Comparison of ENCODE assay signal across 8 mouse cellular contexts in the genomic region with DNA sequence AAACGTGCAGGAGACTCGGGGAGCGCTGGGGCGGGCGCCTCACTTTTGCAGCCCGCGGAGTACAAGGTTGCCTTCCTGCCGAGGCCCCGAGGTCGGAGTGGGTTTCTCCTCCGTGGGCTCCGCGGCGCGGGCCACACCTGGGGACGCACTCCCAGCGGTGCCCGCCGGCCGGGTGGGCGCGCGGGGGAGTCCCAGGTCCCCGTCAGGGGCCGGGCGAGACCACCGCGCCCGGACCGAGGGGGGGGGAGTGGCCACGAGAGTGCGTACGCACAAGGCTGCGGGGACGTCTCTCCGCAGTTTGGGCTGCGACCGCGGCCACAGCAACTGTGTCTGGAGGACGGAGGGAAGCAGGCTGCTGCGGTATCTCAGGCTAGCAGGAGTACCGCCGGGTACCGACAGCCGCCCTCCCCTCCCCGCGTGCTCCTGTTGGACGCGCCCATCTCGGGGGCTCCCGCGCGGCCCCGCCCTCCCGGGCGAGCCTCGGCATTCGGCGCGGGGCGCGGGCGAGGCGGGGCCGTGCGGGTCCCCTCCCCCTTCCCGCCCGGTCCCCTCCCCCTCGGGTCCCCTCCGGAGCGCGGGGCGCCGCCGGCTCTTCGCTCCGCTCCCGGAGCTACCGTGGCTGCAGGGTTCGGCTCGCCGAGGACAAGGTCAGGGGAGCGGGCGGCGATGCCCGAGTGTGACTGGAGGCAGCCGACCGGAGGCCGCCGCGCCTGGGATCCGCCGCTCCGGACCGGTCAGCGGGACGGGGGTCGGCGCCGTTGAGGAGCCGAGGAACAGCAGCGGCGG. TPM values are rescaled to one million over a fixed set of nuclear protein-coding genes. Genes with fewer than 3 reads are reported as not detected.
DNase-seq lines count a peak whose midpoint lies in the region; ATAC-seq and TF ChIP-seq lines count a peak whose summit lies in the region.

Gene Atrnl1, plus strand, starts transcription at position 559 of the 786 bp plus-strand sequence.

- intact Hi-C loops in heart, postnatal 36 days (cut with DNase I): loop anchor here (5.0 to 10.0 kb wide), 2 partner anchors 206 to 248 kb away; partner anchors contain the start of gene Fam160b1

- ATAC-seq in forebrain, embryonic 16.5 days: peak; percentile 91
- ATAC-seq in lung, embryonic 16.5 days (ENCODE audit: low read depth): peak; percentile 93

- H3K4me3 ChIP-seq in MEL (ENCODE audit: control insufficient read depth in 1 of 2, insufficient read depth in 1 of 2, low read depth in 2 of 2, low read length in 2 of 2): peak within 1 kb of the TSS; percentile 78 to 83
- peak within 1 kb of the TSS; percentile 78 for H3K4me3 ChIP-seq in forebrain, embryonic 16.5 days (replicated peaks; ENCODE audit: low read length)
- peak within 1 kb of the TSS; percentile 97 for H3K4me3 ChIP-seq in lung, embryonic 16.5 days (ENCODE audit: low read length)
- H3K4me3 ChIP-seq in thymus, adult 2 months (ENCODE audit: control insufficient read depth, insufficient read depth, low read length): peak within 1 kb of the TSS; percentile 51

- TF ChIP-seq EP300 in MEL (IDR thresholded peaks at IDR 0.05; ENCODE audit: low read depth in 1 of 2, low read length in 2 of 2): peak in 1 of 2 experiments; percentile 31; a peak in 1 of 4 replicates

- peak; percentile 89 to 91 for TF ChIP-seq POLR2A in MEL (IDR thresholded peaks at IDR 0.05; ENCODE audit: control insufficient read depth in 1 of 2, insufficient read depth in 1 of 2, low read depth in 1 of 2, low read length in 2 of 2, poor library complexity in 1 of 2)
- TF ChIP-seq POLR2A in thymus, adult 2 months (IDR thresholded peaks at IDR 0.05; ENCODE audit: control insufficient read depth, extremely low read depth, insufficient read depth, low read length, poor library complexity): peak; percentile 70

- no peaks in the 10 kb centered on the region for H3K27me3 ChIP-seq in MEL (ENCODE audit: control insufficient read depth in 1 of 2, insufficient read depth in 2 of 2, low read length in 2 of 2)
- no peaks in the 10 kb centered on the region for H3K27me3 ChIP-seq in forebrain, embryonic 16.5 days (replicated peaks; ENCODE audit: control insufficient read depth, insufficient read depth, low read length)
- no peaks in the 10 kb centered on the region for H3K27me3 ChIP-seq in lung, embryonic 16.5 days (ENCODE audit: control insufficient read depth, insufficient read depth, low read depth, low read length)
- H3K27me3 ChIP-seq in thymus, adult 2 months (ENCODE audit: control insufficient read depth, insufficient read depth, low read length): no peaks in the 10 kb centered on the region

- no peak for TF ChIP-seq RAD21 in MEL (IDR thresholded peaks at IDR 0.05; ENCODE audit: low read depth, low read length)

- peaks cover 5 to 16% of the 10 kb centered on the region in 2 experiments for H3K4me1 ChIP-seq in MEL (ENCODE audit: control insufficient read depth in 1 of 2, insufficient read depth in 2 of 2, low read length in 2 of 2)
- H3K4me1 ChIP-seq in forebrain, embryonic 16.5 days (replicated peaks; ENCODE audit: control insufficient read depth, insufficient read depth, low read length): peaks cover 23% of the 10 kb centered on the region
- H3K4me1 ChIP-seq in lung, embryonic 16.5 days (replicated peaks; ENCODE audit: control insufficient read depth, insufficient read depth, low read length): peaks cover 22% of the 10 kb centered on the region
- H3K4me1 ChIP-seq in thymus, adult 2 months (replicated peaks; ENCODE audit: control insufficient read depth, insufficient read depth, low read length): peaks cover 5% of the 10 kb centered on the region

- H3K4me2 ChIP-seq in forebrain, embryonic 16.5 days (ENCODE audit: low read length): peak within 1 kb of the TSS; percentile 97
- peak within 1 kb of the TSS; percentile 93 for H3K4me2 ChIP-seq in lung, embryonic 16.5 days (ENCODE audit: low read depth, low read length)

- H3K27ac ChIP-seq in MEL (ENCODE audit: control insufficient read depth, low read depth, low read length): peak within 1 kb of the TSS; percentile 78
- H3K27ac ChIP-seq in forebrain, embryonic 16.5 days (ENCODE audit: low read length): peak within 1 kb of the TSS; percentile 98
- H3K27ac ChIP-seq in lung, embryonic 16.5 days (ENCODE audit: low read length): peak within 1 kb of the TSS; percentile 97
- H3K27ac ChIP-seq in thymus, adult 2 months (ENCODE audit: control insufficient read depth, insufficient read depth, low read length): peak within 1 kb of the TSS; percentile 13

- whole genome bisulfite sequencing in forebrain, embryonic 16.5 days: under 1% methylated on average over 53 of the region's 103 CpGs
- 0% methylated on average over 58 of the region's 103 CpGs for WGBS in lung, embryonic 16.5 days
- WGBS in thymus, adult 2 months: 1% methylated on average over 92 of the region's 103 CpGs

- DNase-seq in MEL (ENCODE audit: low read depth, low spot score): peak; percentile 93
- peak; percentile 29 to 67 for DNase-seq in cerebellum, adult 18-20 months
- DNase-seq in heart, postnatal 36 days: peak; percentile 85 to 93
- peak; percentile 80 for DNase-seq in layer of hippocampus, adult 9-11 months
- DNase-seq in ovary, adult 18-20 months (ENCODE audit: low spot score): peak; percentile 83
- DNase-seq in thymus, adult 2 months: peak; percentile 86

- peaks cover 11% of the 10 kb centered on the region for H3K79me2 ChIP-seq in MEL (ENCODE audit: control insufficient read depth, insufficient read depth, low read length, poor library complexity)

- peaks cover 0 to 7% of the 10 kb centered on the region in 2 experiments; a peak in 2 of 4 replicates for H3K36me3 ChIP-seq in MEL (ENCODE audit: control insufficient read depth in 1 of 2, insufficient read depth in 2 of 2, low read length in 2 of 2)
- no peaks in the 10 kb centered on the region for H3K36me3 ChIP-seq in forebrain, embryonic 16.5 days (ENCODE audit: control insufficient read depth, insufficient read depth)
- H3K36me3 ChIP-seq in lung, embryonic 16.5 days (ENCODE audit: control insufficient read depth, insufficient read depth, low read length): no peaks in the 10 kb centered on the region
- H3K36me3 ChIP-seq in thymus, adult 2 months (ENCODE audit: control insufficient read depth, insufficient read depth, low read length): no peaks in the 10 kb centered on the region

- H3K9ac ChIP-seq in MEL (ENCODE audit: control insufficient read depth, low read depth, low read length, poor library complexity, severe bottlenecking): peak within 1 kb of the TSS; percentile 87
- H3K9ac ChIP-seq in forebrain, embryonic 16.5 days (replicated peaks; ENCODE audit: low read depth, low read length): peak within 1 kb of the TSS; percentile 90
- H3K9ac ChIP-seq in lung, embryonic 16.5 days (ENCODE audit: low read length): peak within 1 kb of the TSS; percentile 94

- no peaks in the 10 kb centered on the region for H3K9me3 ChIP-seq in MEL (replicated peaks; ENCODE audit: insufficient read depth, low read length)
- no peaks in the 10 kb centered on the region for H3K9me3 ChIP-seq in forebrain, embryonic 16.5 days (ENCODE audit: control insufficient read depth, low read length)
- H3K9me3 ChIP-seq in lung, embryonic 16.5 days (ENCODE audit: control insufficient read depth, low read length): no peaks in the 10 kb centered on the region

- TF ChIP-seq CTCF in MEL (IDR thresholded peaks at IDR 0.05 in 2 of 3, conservative IDR thresholded peaks at IDR 0.05 in 1 of 3; ENCODE audit: control insufficient read depth in 1 of 3, insufficient read depth in 1 of 3, low read depth in 2 of 3, low read length in 3 of 3, poor library complexity in 1 of 3, severe bottlenecking in 1 of 3): no peak
- TF ChIP-seq CTCF in thymus, adult 2 months (IDR thresholded peaks at IDR 0.05; ENCODE audit: borderline replicate concordance, control insufficient read depth, extremely low read depth, insufficient read depth, low read length, poor library complexity): 0 out of 2 replicates have a peak, but pooled peaks have one; percentile 30

TF ChIP-seq in MEL, 35 proteins besides CTCF, POLR2A, EP300 and RAD21 (continues in another document):
- no peak for TF ChIP-seq JUND (IDR thresholded peaks at IDR 0.05; ENCODE audit: low read depth, low read length)
- peak; percentile 91 for TF ChIP-seq MAZ (IDR thresholded peaks at IDR 0.05; ENCODE audit: low read depth, low read length)
- TF ChIP-seq POLR2AphosphoS5 (IDR thresholded peaks at IDR 0.05; ENCODE audit: borderline replicate concordance, low read depth, low read length): no peak; the same call in 1 of the 2 replicates
- TF ChIP-seq ELF1 (IDR thresholded peaks at IDR 0.05; ENCODE audit: low read depth, low read length): 0 out of 2 replicates have a peak, but pooled peaks have one; percentile 31
- no peak for TF ChIP-seq NRF1 (IDR thresholded peaks at IDR 0.05; ENCODE audit: insufficient read depth, low read depth, low read length, poor library complexity, severe bottlenecking)
- TF ChIP-seq MXI1 (IDR thresholded peaks at IDR 0.05; ENCODE audit: low read depth, low read length): peak; percentile 24; the same call in 1 of the 2 replicates
- TF ChIP-seq ZC3H11A (IDR thresholded peaks at IDR 0.05; ENCODE audit: low read depth, low read length): no peak
- peak; percentile 87 for TF ChIP-seq NELFE (IDR thresholded peaks at IDR 0.05; ENCODE audit: low read depth, low read length)
- TF ChIP-seq SIN3A (IDR thresholded peaks at IDR 0.05; ENCODE audit: low read length): peak; percentile 40; the same call in 1 of the 2 replicates
- no peak; the same call in 1 of the 2 replicates for TF ChIP-seq USF1 (IDR thresholded peaks at IDR 0.05; ENCODE audit: low read depth, low read length)
- TF ChIP-seq E2F4 (IDR thresholded peaks at IDR 0.05; ENCODE audit: borderline replicate concordance, low read depth, low read length): no peak
- TF ChIP-seq HCFC1 (IDR thresholded peaks at IDR 0.05; ENCODE audit: low read depth, low read length): peak; percentile 70; the same call in 1 of the 2 replicates
- peak; percentile 99 for TF ChIP-seq CHD1 (IDR thresholded peaks at IDR 0.05; ENCODE audit: low read depth, low read length)
- no peak for TF ChIP-seq SMC3 (IDR thresholded peaks at IDR 0.05; ENCODE audit: low read depth, low read length)
- peak; percentile 33; the same call in 1 of the 2 replicates for TF ChIP-seq TBP (IDR thresholded peaks at IDR 0.05; ENCODE audit: low read depth, low read length)
- TF ChIP-seq GABPA (IDR thresholded peaks at IDR 0.05; ENCODE audit: low read depth, low read length): no peak
- peak; percentile 49 for TF ChIP-seq MAX (IDR thresholded peaks at IDR 0.05; ENCODE audit: low read length)
- peak; percentile 22 for TF ChIP-seq TCF12 (IDR thresholded peaks at IDR 0.05; ENCODE audit: low read depth, low read length)

RNA-seq across cellular contexts. Expression of gene Atrnl1, which starts in this region (rescaled TPM):
- total RNA-seq in MEL (2012; rRNA removed): 8.2 and 9.3 TPM in 2 replicates
- polyA plus RNA-seq in MEL (2012; ENCODE audit: insufficient read depth in 1 of 2, insufficient read length in 2 of 2, low read depth in 1 of 2, low replicate concordance in 2 of 2, missing spikeins in 1 of 2): 1 to 10 TPM in 1 of 2 experiments, not detected in 1; 6.4 TPM
- polyA plus RNA-seq in forebrain, embryonic 16.5 days (2015; fragmentation: Nextera tagmentation; extraction: Ambion mirVana): 8.3 and 9.0 TPM in 2 replicates
- 10 to 100 TPM; 15.4 to 15.8 TPM for total RNA-seq in heart, postnatal 36 days (2021)
- polyA plus RNA-seq in lung, embryonic 16.5 days (2015; fragmentation: Nextera tagmentation; extraction: Ambion mirVana): 5.0 and 5.1 TPM in 2 replicates
- polyA plus RNA-seq in thymus, adult 2 months (2012; rRNA removed): 8.2 and 8.4 TPM in 2 replicates

Comparison
In these comparisons a context has a peak if more than half of its experiments do, and no peak if none do; other contexts are left out.
1. Peak in every context shown above with its lines: DNase-seq, ATAC-seq, H3K4me3 ChIP-seq and H3K27ac ChIP-seq.
2. H3K27ac ChIP-seq: peak in every context shown above with its lines; median percentile 98 in forebrain, embryonic 16.5 days; 97 in lung, embryonic 16.5 days; 78 in MEL; 13 in thymus, adult 2 months.